Mouse (Mus musculus): ENCODE data around the gene Lrrc75b.
"Not testable (repeated sequence)": the region's sequence is repeated elsewhere in the genome, so short reads cannot be mapped to it uniquely, and the experiment has no call there.

DNA sequence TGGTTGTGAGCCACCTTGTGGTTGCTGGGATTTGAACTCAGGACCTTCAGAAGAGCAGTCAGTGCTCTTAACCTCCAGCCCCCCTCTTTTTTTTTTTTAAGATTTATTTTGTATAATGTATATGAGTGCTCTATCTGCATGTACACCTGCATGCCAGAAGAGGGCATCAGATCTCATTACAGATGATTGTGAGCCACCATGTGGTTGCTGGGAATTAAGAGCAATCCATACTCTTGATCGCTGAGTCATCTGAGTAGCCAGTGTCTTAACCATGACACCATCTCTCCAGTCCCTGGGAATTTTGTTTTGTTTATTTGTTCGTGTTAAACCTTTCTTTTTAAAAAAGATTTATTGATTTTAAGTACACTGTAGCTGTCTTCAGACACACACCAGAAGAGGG is 6.6 kb upstream of the Lrrc75b start:
- peak; percentile 36 for TF ChIP-seq CTCF (IDR thresholded peaks at IDR 0.05; ENCODE audit: low read depth)
- TF ChIP-seq EP300 (optimal IDR thresholded peaks at IDR 0.05): not testable (repeated sequence)
